ENCODE assay signal across 8 mouse cellular contexts in genomic region chr14:54912886-54913285, GRCm38 (mm10). TPM values are rescaled to one million over a fixed set of nuclear protein-coding genes. Genes with fewer than 3 reads are reported as not detected.
DNase-seq lines count a peak whose midpoint lies in the region; ATAC-seq and TF ChIP-seq lines count a peak whose summit lies in the region.

Gene Slc22a17, minus strand, starts transcription at chr14:54913132.

- peak within 1 kb of the TSS; percentile 91 for H3K9ac ChIP-seq in heart, embryonic 13.5 days
- peak within 1 kb of the TSS; percentile 85 for H3K9ac ChIP-seq in kidney, embryonic 16.5 days (replicated peaks; ENCODE audit: low read length)
- H3K9ac ChIP-seq in limb, embryonic 14.5 days (ENCODE audit: low read depth, low read length, severe bottlenecking): peak within 1 kb of the TSS; percentile 95
- peak within 1 kb of the TSS; percentile 97 for H3K9ac ChIP-seq in midbrain, embryonic 14.5 days (replicated peaks; ENCODE audit: low read length)

- H3K36me3 ChIP-seq in forebrain, embryonic 10.5 days (replicated peaks): peaks cover 69% of the 10 kb centered on the region
- H3K36me3 ChIP-seq in heart, embryonic 13.5 days: peaks cover 49% of the 10 kb centered on the region
- peaks cover 19% of the 10 kb centered on the region for H3K36me3 ChIP-seq in kidney, embryonic 16.5 days (ENCODE audit: insufficient read depth, low read length)
- H3K36me3 ChIP-seq in limb, embryonic 14.5 days (ENCODE audit: control insufficient read depth, insufficient read depth, low read length): peaks cover 61% of the 10 kb centered on the region
- H3K36me3 ChIP-seq in midbrain, embryonic 14.5 days (ENCODE audit: control insufficient read depth, insufficient read depth, low read length): peaks cover 43% of the 10 kb centered on the region
- H3K36me3 ChIP-seq in splenic B cell, adult 2 months (ENCODE audit: control insufficient read depth, insufficient read depth, low read length, poor library complexity, severe bottlenecking): no peaks in the 10 kb centered on the region

- peaks cover 32% of the 10 kb centered on the region for H3K4me1 ChIP-seq in forebrain, embryonic 10.5 days
- peaks cover 29% of the 10 kb centered on the region for H3K4me1 ChIP-seq in heart, embryonic 13.5 days
- peaks cover 20% of the 10 kb centered on the region for H3K4me1 ChIP-seq in kidney, embryonic 16.5 days (ENCODE audit: insufficient read depth, low read length)
- peaks cover 15% of the 10 kb centered on the region for H3K4me1 ChIP-seq in limb, embryonic 14.5 days (ENCODE audit: control insufficient read depth, insufficient read depth, low read length)
- peaks cover 14% of the 10 kb centered on the region; the same call in 1 of the 2 replicates for H3K4me1 ChIP-seq in midbrain, embryonic 14.5 days (ENCODE audit: control insufficient read depth, insufficient read depth, low read length)

- under 1% methylated on average over 28 of the region's 28 CpGs for WGBS in forebrain, embryonic 10.5 days
- 1% methylated on average over 26 of the region's 28 CpGs for WGBS in heart, embryonic 13.5 days
- 0% methylated on average over 28 of the region's 28 CpGs for WGBS in kidney, embryonic 16.5 days
- WGBS in limb, embryonic 14.5 days: under 1% methylated on average over 15 of the region's 28 CpGs
- under 1% methylated on average over 28 of the region's 28 CpGs for WGBS in midbrain, embryonic 14.5 days

- H3K27ac ChIP-seq in forebrain, embryonic 10.5 days: peak within 1 kb of the TSS; percentile 94
- H3K27ac ChIP-seq in heart, embryonic 13.5 days (replicated peaks): peak within 1 kb of the TSS; percentile 74
- H3K27ac ChIP-seq in kidney, embryonic 16.5 days (ENCODE audit: low read length): peak within 1 kb of the TSS; percentile 75
- peak within 1 kb of the TSS; percentile 90 for H3K27ac ChIP-seq in limb, embryonic 14.5 days (replicated peaks; ENCODE audit: low read depth, low read length)
- peak within 1 kb of the TSS; percentile 88 for H3K27ac ChIP-seq in midbrain, embryonic 14.5 days (replicated peaks; ENCODE audit: low read depth, low read length)

- no peaks in the 10 kb centered on the region; the same call in 1 of the 2 replicates for H3K27me3 ChIP-seq in forebrain, embryonic 10.5 days (ENCODE audit: poor library complexity, severe bottlenecking)
- peaks cover 4% of the 10 kb centered on the region; the same call in 1 of the 2 replicates for H3K27me3 ChIP-seq in heart, embryonic 13.5 days (replicated peaks)
- no peaks in the 10 kb centered on the region for H3K27me3 ChIP-seq in kidney, embryonic 16.5 days (ENCODE audit: insufficient read depth, low read length)
- H3K27me3 ChIP-seq in limb, embryonic 14.5 days (ENCODE audit: control insufficient read depth, insufficient read depth, low read length): no peaks in the 10 kb centered on the region
- no peaks in the 10 kb centered on the region for H3K27me3 ChIP-seq in midbrain, embryonic 14.5 days (ENCODE audit: control insufficient read depth, insufficient read depth, low read length)
- H3K27me3 ChIP-seq in splenic B cell, adult 2 months (ENCODE audit: control insufficient read depth, insufficient read depth, low read length, poor library complexity, severe bottlenecking): no peaks in the 10 kb centered on the region

- no peaks in the 10 kb centered on the region for H3K9me3 ChIP-seq in forebrain, embryonic 10.5 days
- no peaks in the 10 kb centered on the region for H3K9me3 ChIP-seq in heart, embryonic 13.5 days
- H3K9me3 ChIP-seq in kidney, embryonic 16.5 days (ENCODE audit: low read length): no peaks in the 10 kb centered on the region
- no peaks in the 10 kb centered on the region for H3K9me3 ChIP-seq in limb, embryonic 14.5 days (ENCODE audit: control insufficient read depth, low read length)
- no peaks in the 10 kb centered on the region for H3K9me3 ChIP-seq in midbrain, embryonic 14.5 days (ENCODE audit: control insufficient read depth, low read length)

- DNase-seq in brain, adult 2 months (ENCODE audit: low read depth, low spot score): peak; percentile 94
- peak; percentile 78 for DNase-seq in forebrain, embryonic 10.5 days (ENCODE audit: extremely low spot score, low spot score)
- DNase-seq in limb, embryonic 14.5 days (ENCODE audit: low spot score): peak; percentile 86
- peak; percentile 95 for DNase-seq in midbrain, embryonic 14.5 days
- peak; percentile 49 for DNase-seq in splenic B cell, adult 2 months (ENCODE audit: low read depth, low spot score)

- ATAC-seq in CD4-positive, CD25-positive, alpha-beta regulatory T cell, adult 4 months: peak; percentile 89
- ATAC-seq in heart, embryonic 13.5 days (ENCODE audit: extremely low read depth, insufficient number of reproducible peaks, low FRiP score, low TSS enrichment): peak; percentile 28; the same call in 1 of the 2 replicates
- peak; percentile 92 for ATAC-seq in kidney, embryonic 16.5 days (ENCODE audit: low FRiP score, low TSS enrichment)
- peak; percentile 93 for ATAC-seq in limb, embryonic 14.5 days (ENCODE audit: low FRiP score, low read depth)
- ATAC-seq in midbrain, embryonic 14.5 days (ENCODE audit: low FRiP score, low TSS enrichment): peak; percentile 95

- peak within 1 kb of the TSS; percentile 94 for H3K4me2 ChIP-seq in heart, embryonic 13.5 days
- peak within 1 kb of the TSS; percentile 98 for H3K4me2 ChIP-seq in kidney, embryonic 16.5 days (replicated peaks; ENCODE audit: low read depth, low read length)
- peak within 1 kb of the TSS; percentile 83 for H3K4me2 ChIP-seq in limb, embryonic 14.5 days (replicated peaks; ENCODE audit: low read depth, low read length, severe bottlenecking)
- H3K4me2 ChIP-seq in midbrain, embryonic 14.5 days (ENCODE audit: low read length): peak within 1 kb of the TSS; percentile 87

- TF ChIP-seq POLR2A in limb, embryonic 14.5 days (IDR thresholded peaks at IDR 0.05; ENCODE audit: borderline replicate concordance, extremely low read depth, insufficient read depth, insufficient read length): peak; percentile 98

- H3K4me3 ChIP-seq in forebrain, embryonic 10.5 days: peak within 1 kb of the TSS; percentile 94
- H3K4me3 ChIP-seq in heart, embryonic 13.5 days: peak within 1 kb of the TSS; percentile 77
- peak within 1 kb of the TSS; percentile 86 for H3K4me3 ChIP-seq in kidney, embryonic 16.5 days (ENCODE audit: low read length)
- H3K4me3 ChIP-seq in limb, embryonic 14.5 days (replicated peaks; ENCODE audit: low read length): peak within 1 kb of the TSS; percentile 93
- H3K4me3 ChIP-seq in midbrain, embryonic 14.5 days (replicated peaks; ENCODE audit: low read depth, low read length): peak within 1 kb of the TSS; percentile 94

RNA-seq across cellular contexts. Expression of gene Slc22a17, which starts in this region (rescaled TPM):
- 1 to 10 TPM in 1 of 2 experiments, under 1 TPM in 1; 0.71 to 1.1 TPM for polyA plus RNA-seq in CD4-positive, CD25-positive, alpha-beta regulatory T cell, adult 4 months (2017; shearing (Covaris generic))
- polyA plus RNA-seq in forebrain, embryonic 10.5 days (2016; fragmentation: Nextera tagmentation; extraction: Ambion mirVana): 38.8 and 40.0 TPM in 2 replicates
- 33.9 and 37.4 TPM in 2 replicates for polyA plus RNA-seq in heart, embryonic 13.5 days (2015; fragmentation: Nextera tagmentation; extraction: Ambion mirVana)
- 45.9 and 55.1 TPM in 2 replicates for polyA plus RNA-seq in kidney, embryonic 16.5 days (2015; fragmentation: Nextera tagmentation; extraction: Ambion mirVana)
- 403 and 594 TPM in 2 replicates for polyA plus RNA-seq in limb, embryonic 14.5 days (2012; rRNA removed)
- 57.9 and 64.3 TPM in 2 replicates for polyA plus RNA-seq in limb, embryonic 14.5 days (2014; fragmentation: Nextera tagmentation; extraction: Ambion mirVana)
- polyA plus RNA-seq in midbrain, embryonic 14.5 days (2014; fragmentation: Nextera tagmentation; extraction: Ambion mirVana): 110 and 304 TPM in 2 replicates

Comparison
In these comparisons a context has a peak if more than half of its experiments do, and no peak if none do; other contexts are left out.
1. Peak in every context shown above with its lines: DNase-seq, ATAC-seq, H3K4me3 ChIP-seq and H3K27ac ChIP-seq.
2. RNA of gene Slc22a17 (polyA plus RNA-seq): 57.9 to 594 TPM in limb, embryonic 14.5 days, 110 to 304 TPM in midbrain, embryonic 14.5 days, 45.9 to 55.1 TPM in kidney, embryonic 16.5 days, 38.8 to 40.0 TPM in forebrain, embryonic 10.5 days and 33.9 to 37.4 TPM in heart, embryonic 13.5 days; 0.71 to 1.1 TPM in CD4-positive, CD25-positive, alpha-beta regulatory T cell, adult 4 months; every median in the first group is over 10 times any median in the second.
3. ATAC-seq: peak in every context shown above with its lines; median percentile 95 in midbrain, embryonic 14.5 days; 93 in limb, embryonic 14.5 days; 92 in kidney, embryonic 16.5 days; 89 in CD4-positive, CD25-positive, alpha-beta regulatory T cell, adult 4 months; 28 in heart, embryonic 13.5 days.